Mouse (Mus musculus) limb, embryonic 11.5 days (tissue): ENCODE data around the gene Jchain. TPM values are rescaled to one million over a fixed set of nuclear protein-coding genes. Genes with fewer than 3 reads are reported as not detected.

Experiments
- ATAC-seq: fragments of 200-750 bp; cut with Nextera tagmentation; 2 replicates; pipeline ENCODE4 v1.8.0; 2017; ENCODE audit warnings: low read depth; ENCODE audit not compliant: insufficient number of reproducible peaks, low FRiP score, low TSS enrichment
- DNase-seq: peaks from one replicate; pipeline ENCODE4 v3.0.0-alpha.2; 2015; ENCODE audit warnings: low spot score
- H3K27ac ChIP-seq: fragments of 300-500 bp; sonication (generic); replicated peaks from 2 replicates; pipeline ENCODE4 v1.5.1; 2014; ENCODE audit warnings: low read depth, mild to moderate bottlenecking, low read length
- H3K27me3 ChIP-seq: fragments of 300-500 bp; sonication (generic); 2 replicates; pipeline ENCODE4 v1.6.1; 2014; ENCODE audit warnings: mild to moderate bottlenecking, low read length, mixed read lengths; ENCODE audit not compliant: control insufficient read depth, insufficient read depth
- H3K36me3 ChIP-seq: fragments of 300-500 bp; sonication (generic); 2 replicates; pipeline ENCODE4 v1.6.1; 2014; ENCODE audit warnings: mild to moderate bottlenecking, low read length, moderate library complexity, mixed read lengths; ENCODE audit not compliant: control insufficient read depth, insufficient read depth
- H3K4me1 ChIP-seq: fragments of 300-500 bp; sonication (generic); 2 replicates; pipeline ENCODE4 v1.6.1; 2014; ENCODE audit warnings: low read length, mixed read lengths; ENCODE audit not compliant: control insufficient read depth, insufficient read depth
- H3K4me2 ChIP-seq: fragments of 300-500 bp; sonication (generic); 2 replicates; pipeline ENCODE4 v1.6.1; 2014; ENCODE audit warnings: low read depth, mild to moderate bottlenecking, moderate library complexity; ENCODE audit not compliant: severe bottlenecking
- H3K4me3 ChIP-seq: fragments of 300-500 bp; sonication (generic); 2 replicates; pipeline ENCODE4 v1.5.1; 2014; ENCODE audit warnings: low read depth, low read length
- H3K9ac ChIP-seq: fragments of 300-500 bp; sonication (generic); 2 replicates; pipeline ENCODE4 v1.6.1; 2014; ENCODE audit warnings: mild to moderate bottlenecking, low read length
- H3K9me3 ChIP-seq: fragments of 300-500 bp; sonication (generic); 2 replicates; pipeline ENCODE4 v1.6.1; 2016; ENCODE audit warnings: low read length; ENCODE audit not compliant: control insufficient read depth
- WGBS: fragments of 180-500 bp; shearing (Covaris S2); extraction: QIAGEN DNeasy Blood & Tissue Kit; methylation state at CpG from one replicate; pipeline ENCODE4 v1.1.7; 2014; 5-methylcytosine and 5-hydroxymethylcytosine counted together
- polyA plus RNA-seq: library from polyadenylated mRNA; unstranded; fragments of >200 nt; fragmentation: Nextera tagmentation; extraction: Ambion mirVana; gene quantifications from 2 replicates; pipeline ENCODE4 v1.2.1, GENCODE M21; 2014

Gene Jchain
- polyA plus RNA-seq, 1 experiment from 2014 or later: 0.17 TPM

GRCm38 (mm10) chr5:88489004-88489403, 38.7 kb downstream of the Jchain start:
- H3K4me2 ChIP-seq: no peak overlapping the region
- DNase-seq: no peak
- H3K36me3 ChIP-seq: no peaks in the 10 kb centered on the region
- H3K9me3 ChIP-seq: no peaks in the 10 kb centered on the region
- ATAC-seq: no peak
- no peak overlapping the region for H3K9ac ChIP-seq
- H3K4me1 ChIP-seq: no peaks in the 10 kb centered on the region
- 84% methylated on average over 2 of the region's 2 CpGs for WGBS
- no peaks in the 10 kb centered on the region for H3K27me3 ChIP-seq
- no peak overlapping the region for H3K4me3 ChIP-seq
- no peak overlapping the region for H3K27ac ChIP-seq

- Histone ChIP-seq H3K4me3 (no peak within 1 kb of the TSS), H3K9me3 (no peaks in the 10 kb centered on the region), H3K27me3 (no peaks in the 10 kb centered on the region), H3K9ac (no peak within 1 kb of the TSS), H3K27ac (no peak within 1 kb of the TSS), H3K36me3 (no peaks in the 10 kb centered on the region), H3K4me1 (no peaks in the 10 kb centered on the region), H3K4me2 (no peak within 1 kb of the TSS)
- DNase-seq (no peak), ATAC-seq (no peak)
These were observed 40.0 kb downstream of the Jchain start, which contains the start of gene Enam for GRCm38 (mm10) chr5:88487675-88488074. Gene Enam, plus strand, starts transcription at chr5:88487975.

Other genes with a start within 250 kb of the Jchain start
- not detected in 2 replicates for gene Prol1, start 210.6 kb downstream of the Jchain start, polyA plus RNA-seq
- gene Amtn, start 151.8 kb downstream of the Jchain start, polyA plus RNA-seq: not detected in 2 replicates
- 0.51 and 1.1 TPM in 2 replicates for gene Ambn, start 71.9 kb downstream of the Jchain start, polyA plus RNA-seq
- 0.03 and 0.24 TPM in 2 replicates for gene Enam, start 39.9 kb downstream of the Jchain start, polyA plus RNA-seq
- 86.4 and 95.8 TPM in 2 replicates for gene Utp3, start 26.6 kb upstream of the Jchain start, polyA plus RNA-seq
- 9.9 and 11.1 TPM in 2 replicates for gene Rufy3, start 37.1 kb upstream of the Jchain start, polyA plus RNA-seq
- gene Grsf1, start 148.3 kb upstream of the Jchain start, polyA plus RNA-seq: 74.7 and 75.1 TPM in 2 replicates
- 12.5 and 17.0 TPM in 2 replicates for gene Mob1b, start 193.0 kb upstream of the Jchain start, polyA plus RNA-seq
- 93.3 and 95.1 TPM in 2 replicates for gene Dck, start 237.1 kb upstream of the Jchain start, polyA plus RNA-seq